Mouse (Mus musculus): Measurements from ENCODE around the gene Akap3. TPM values are rescaled to one million over a fixed set of nuclear protein-coding genes. Genes with fewer than 3 reads are reported as not detected.

The Akap3 gene
- 0.08 TPM in 1 of 2 replicates, not detected in the other for polyA plus RNA-seq (2016; fragmentation: Nextera tagmentation; extraction: Ambion mirVana)

DNA sequence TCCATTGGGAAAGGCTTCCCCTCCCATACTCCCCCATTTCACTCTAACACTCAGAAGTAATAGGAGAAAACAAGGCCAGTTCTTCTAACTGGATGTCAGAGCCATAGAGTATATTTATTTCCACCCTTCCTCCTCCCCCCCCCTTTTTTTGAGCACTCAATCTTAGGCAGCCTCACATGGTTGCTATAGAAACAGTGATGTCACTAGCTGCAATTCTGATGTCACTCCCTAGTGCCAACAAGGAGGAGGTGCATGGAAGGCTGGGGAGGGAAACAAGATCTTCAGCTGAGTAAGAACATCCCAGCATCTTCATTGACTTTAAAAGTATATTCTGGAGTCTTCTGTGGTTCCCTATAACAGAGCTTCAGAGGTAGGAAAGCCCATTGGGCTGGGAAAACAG is at the start of gene Akap3:
Gene Akap3 (plus strand): TSS at position 218 of the 400 bp plus-strand sequence.
- ATAC-seq (ENCODE audit: insufficient number of reproducible peaks, insufficient read depth, low FRiP score, low TSS enrichment) = no peak
- peaks cover 9% of the 10 kb centered on the region for H3K4me1 ChIP-seq
- no peaks in the 10 kb centered on the region for H3K9me3 ChIP-seq
- no peaks in the 10 kb centered on the region for H3K36me3 ChIP-seq
- H3K27me3 ChIP-seq = no peaks in the 10 kb centered on the region
- H3K9ac ChIP-seq = no peak within 1 kb of the TSS
- H3K27ac ChIP-seq = no peak within 1 kb of the TSS
- H3K4me3 ChIP-seq = no peak within 1 kb of the TSS
- H3K4me2 ChIP-seq (replicated peaks) = no peak within 1 kb of the TSS

DNA sequence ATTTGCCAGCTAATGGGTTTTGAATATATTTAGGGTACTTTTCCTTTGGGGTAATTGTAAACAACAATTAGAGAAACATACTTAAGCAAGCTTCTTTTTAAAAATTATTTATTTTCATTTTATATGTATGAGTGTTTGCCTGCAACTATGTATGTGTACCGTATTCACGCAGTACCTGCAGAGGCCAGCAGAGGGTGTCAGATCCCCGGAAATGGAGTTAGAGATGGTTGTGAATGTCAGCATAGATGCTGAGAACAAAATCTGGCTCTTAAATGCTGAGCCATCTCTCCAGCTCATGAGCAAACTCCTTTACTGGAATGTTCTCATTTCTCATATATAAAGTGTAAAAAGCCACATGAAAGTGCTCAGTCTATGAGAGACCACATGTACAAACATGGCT is 46.1 kb upstream of the Akap3 start:
- Histone ChIP-seq H3K9me3 (no peaks in the 10 kb centered on the region), H3K4me1 (no peaks in the 10 kb centered on the region), H3K27me3 (no peaks in the 10 kb centered on the region), H3K4me2 (replicated peaks) (no peak overlapping the region), H3K36me3 (no peaks in the 10 kb centered on the region), H3K27ac (no peak overlapping the region), H3K4me3 (no peak overlapping the region), H3K9ac (no peak overlapping the region)
- 85% methylated on average over 3 of the region's 3 CpGs for WGBS
- no peak for ATAC-seq (ENCODE audit: insufficient number of reproducible peaks, insufficient read depth, low FRiP score, low TSS enrichment)

DNA sequence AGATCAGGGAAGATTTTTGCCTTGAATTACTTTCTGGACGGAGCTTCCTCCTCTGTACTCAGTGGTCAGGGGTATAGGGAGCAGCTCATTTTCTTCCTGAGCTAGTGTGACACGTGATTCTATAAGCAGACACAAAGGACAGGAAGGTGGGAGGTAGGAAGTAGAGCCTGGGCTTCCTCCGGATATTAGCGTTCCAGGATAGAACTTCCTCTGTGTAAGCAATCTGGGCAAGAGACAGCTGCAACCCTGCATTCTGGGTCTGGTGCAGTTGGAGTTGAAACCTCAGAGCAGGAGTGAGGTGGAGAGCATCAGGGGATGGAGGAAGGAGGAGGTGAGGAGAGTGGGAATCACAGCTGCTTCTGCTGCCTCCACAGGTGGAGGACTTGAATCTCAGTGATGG is 44.8 kb upstream of the Akap3 start:
- WGBS = 66% methylated on average over 4 of the region's 4 CpGs
- Histone ChIP-seq H3K4me2 (replicated peaks) (no peak overlapping the region), H3K36me3 (no peaks in the 10 kb centered on the region), H3K27ac (no peak overlapping the region), H3K9me3 (no peaks in the 10 kb centered on the region), H3K4me3 (no peak overlapping the region), H3K9ac (no peak overlapping the region), H3K27me3 (no peaks in the 10 kb centered on the region), H3K4me1 (no peaks in the 10 kb centered on the region)
- no peak for ATAC-seq (ENCODE audit: insufficient number of reproducible peaks, insufficient read depth, low FRiP score, low TSS enrichment)

DNA sequence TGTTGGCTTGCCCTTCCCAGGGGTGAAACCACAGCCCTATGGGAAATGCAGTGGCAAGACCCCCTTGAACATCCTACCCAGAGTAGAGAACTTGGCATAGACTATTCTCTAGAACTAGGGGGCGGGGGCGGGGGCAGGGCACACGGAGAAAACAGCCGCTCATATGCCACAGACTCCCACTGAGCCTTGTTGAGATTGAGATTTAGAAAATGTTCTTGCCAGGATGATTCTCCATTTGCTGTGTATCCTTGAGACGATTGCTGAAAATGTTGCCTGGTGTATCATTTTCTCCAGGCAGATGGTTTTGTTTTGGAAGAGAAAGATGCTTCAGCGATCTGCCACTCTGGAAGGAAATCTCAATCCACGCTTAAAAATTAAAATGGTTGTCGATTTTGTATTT is 44.3 kb upstream of the Akap3 start:
- Histone ChIP-seq H3K4me2 (replicated peaks) (no peak overlapping the region), H3K9me3 (no peaks in the 10 kb centered on the region), H3K4me1 (no peaks in the 10 kb centered on the region), H3K27me3 (no peaks in the 10 kb centered on the region), H3K36me3 (no peaks in the 10 kb centered on the region), H3K4me3 (no peak overlapping the region), H3K9ac (no peak overlapping the region), H3K27ac (no peak overlapping the region)
- ATAC-seq (ENCODE audit: insufficient number of reproducible peaks, insufficient read depth, low FRiP score, low TSS enrichment) = no peak
- 85% methylated on average over 8 of the region's 8 CpGs for WGBS

DNA sequence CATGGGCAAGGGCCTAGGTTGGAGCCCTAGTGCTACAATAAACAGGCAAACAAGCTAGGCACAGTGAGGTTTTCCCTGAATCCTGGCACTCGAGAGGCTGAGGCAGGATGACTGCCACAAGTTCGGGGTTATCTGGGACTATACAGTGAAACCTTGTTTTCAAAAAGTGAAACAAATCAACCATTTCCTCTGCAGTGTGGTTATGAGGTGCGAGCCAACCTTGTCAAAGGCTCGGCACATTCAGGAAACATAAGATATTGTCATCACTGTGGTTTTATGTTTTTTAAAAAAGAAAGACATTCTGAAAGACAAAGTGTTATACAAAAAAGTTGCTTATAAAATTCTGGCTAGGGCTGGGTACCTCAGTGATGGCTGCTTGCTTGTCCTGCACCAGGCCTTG is 41.4 kb upstream of the Akap3 start:
- H3K36me3 ChIP-seq = no peaks in the 10 kb centered on the region
- no peaks in the 10 kb centered on the region for H3K27me3 ChIP-seq
- no peak overlapping the region for H3K9ac ChIP-seq
- WGBS = 84% methylated on average over 4 of the region's 4 CpGs
- no peak for ATAC-seq (ENCODE audit: insufficient number of reproducible peaks, insufficient read depth, low FRiP score, low TSS enrichment)
- no peaks in the 10 kb centered on the region for H3K9me3 ChIP-seq
- H3K27ac ChIP-seq = no peak overlapping the region
- H3K4me2 ChIP-seq (replicated peaks) = no peak overlapping the region
- no peak overlapping the region for H3K4me3 ChIP-seq
- no peaks in the 10 kb centered on the region for H3K4me1 ChIP-seq

DNA sequence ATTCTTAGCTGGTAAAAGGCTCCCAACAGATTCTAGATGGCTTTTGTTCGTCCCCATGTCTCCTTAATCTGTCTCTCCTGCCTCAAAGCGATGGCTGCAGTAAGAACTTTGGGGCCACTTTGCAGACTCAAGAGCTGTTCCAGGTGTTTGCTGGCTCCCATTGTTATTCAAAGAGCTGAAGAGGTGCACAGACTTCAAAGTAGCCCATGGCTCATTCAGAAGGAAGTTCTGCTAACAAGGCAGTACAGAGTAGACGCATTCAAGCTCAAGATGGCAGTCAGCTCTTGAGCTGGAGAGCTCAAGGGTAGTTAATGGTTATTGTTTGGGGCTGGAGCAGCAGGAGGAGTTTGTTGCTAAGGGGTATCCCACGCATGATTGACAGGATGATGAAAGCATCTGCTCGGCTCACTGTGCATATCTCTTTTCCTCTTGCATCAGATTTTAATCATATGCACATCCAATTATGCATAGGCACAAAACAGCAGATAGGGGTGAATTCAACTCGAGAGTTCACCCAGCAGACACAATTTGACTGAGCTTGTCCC is 37.6 kb upstream of the Akap3 start:
- WGBS = 69% methylated on average over 6 of the region's 6 CpGs
- no peak for ATAC-seq (ENCODE audit: insufficient number of reproducible peaks, insufficient read depth, low FRiP score, low TSS enrichment)
- Histone ChIP-seq H3K27me3 (no peaks in the 10 kb centered on the region), H3K4me1 (no peaks in the 10 kb centered on the region), H3K4me2 (replicated peaks) (no peak overlapping the region), H3K9ac (no peak overlapping the region), H3K4me3 (no peak overlapping the region), H3K9me3 (no peaks in the 10 kb centered on the region), H3K27ac (no peak overlapping the region), H3K36me3 (peaks cover 10% of the 10 kb centered on the region)

DNA sequence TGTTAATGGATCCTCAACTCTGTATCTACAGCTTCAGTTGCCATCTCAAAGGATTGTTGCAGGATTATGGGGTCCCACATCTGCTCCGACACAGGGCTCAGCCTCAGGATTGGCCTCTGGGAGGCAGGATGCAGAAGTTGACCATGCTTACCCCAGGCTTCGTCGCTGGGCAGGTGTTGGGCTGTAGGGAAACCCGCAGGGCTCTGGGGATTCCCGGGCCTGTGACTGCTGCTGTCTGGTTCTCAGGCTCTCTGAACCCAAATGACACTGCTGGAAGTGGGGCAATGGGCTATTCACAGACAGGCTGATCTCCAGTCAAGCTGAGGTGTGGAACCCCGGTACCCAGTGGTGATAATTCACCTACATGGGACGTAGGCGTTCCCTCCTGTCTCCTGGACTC is 36.6 kb upstream of the Akap3 start:
- Histone ChIP-seq H3K9me3 (no peaks in the 10 kb centered on the region), H3K4me3 (no peak overlapping the region), H3K4me1 (no peaks in the 10 kb centered on the region), H3K9ac (no peak overlapping the region), H3K4me2 (replicated peaks) (no peak overlapping the region), H3K27ac (no peak overlapping the region), H3K27me3 (no peaks in the 10 kb centered on the region), H3K36me3 (peaks cover 20% of the 10 kb centered on the region)
- no peak for ATAC-seq (ENCODE audit: insufficient number of reproducible peaks, insufficient read depth, low FRiP score, low TSS enrichment)
- WGBS = 88% methylated on average over 8 of the region's 8 CpGs

DNA sequence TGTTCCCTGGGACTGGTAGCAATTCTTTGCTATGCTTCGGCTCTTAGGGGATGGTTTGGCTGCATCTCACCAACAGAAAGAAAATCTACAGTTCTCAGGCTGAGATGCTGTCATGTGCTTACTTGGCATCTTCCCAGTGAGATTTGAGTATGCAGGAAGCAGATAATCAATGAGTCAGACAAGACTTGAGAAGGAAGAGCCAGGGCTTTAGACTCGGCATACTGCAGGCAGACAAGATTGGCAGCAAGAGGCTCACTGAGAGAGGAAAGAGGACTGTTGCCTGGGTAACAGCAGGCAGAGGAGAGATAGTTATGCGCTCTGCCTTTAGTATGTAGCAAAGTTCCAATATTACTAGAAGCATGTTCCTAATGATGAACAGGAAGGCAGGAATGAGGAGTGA is 29.8 kb upstream of the Akap3 start:
- no peaks in the 10 kb centered on the region for H3K4me1 ChIP-seq
- ATAC-seq (ENCODE audit: insufficient number of reproducible peaks, insufficient read depth, low FRiP score, low TSS enrichment) = no peak
- no peak overlapping the region for H3K9ac ChIP-seq
- 87% methylated on average over 3 of the region's 3 CpGs for WGBS
- H3K27me3 ChIP-seq = no peaks in the 10 kb centered on the region
- H3K4me2 ChIP-seq (replicated peaks) = no peak overlapping the region
- peaks cover 83% of the 10 kb centered on the region for H3K36me3 ChIP-seq
- no peaks in the 10 kb centered on the region for H3K9me3 ChIP-seq
- H3K27ac ChIP-seq = no peak overlapping the region
- H3K4me3 ChIP-seq = no peak overlapping the region

DNA sequence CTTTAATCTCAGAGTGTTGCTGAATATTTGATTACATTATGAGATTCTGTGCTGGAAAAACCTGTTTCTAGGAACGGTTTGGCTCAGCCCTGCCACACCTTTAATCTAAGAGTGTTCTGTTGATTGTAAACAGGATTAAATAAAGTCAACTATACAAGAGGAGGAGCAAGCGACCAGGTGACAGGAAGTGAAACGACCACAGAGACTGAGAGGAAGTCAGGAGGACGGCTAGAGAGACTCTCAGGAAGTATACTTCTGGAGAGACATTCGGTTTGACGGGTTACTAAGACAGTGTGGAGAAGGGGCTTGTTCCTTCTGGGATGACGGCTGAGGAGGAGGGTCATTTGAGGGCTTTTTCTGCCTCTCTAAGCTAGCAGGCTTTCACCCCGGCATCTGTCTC is 16.3 kb upstream of the Akap3 start:
- no peak overlapping the region for H3K4me2 ChIP-seq (replicated peaks)
- H3K4me3 ChIP-seq = no peak overlapping the region
- WGBS = 85% methylated on average over 8 of the region's 8 CpGs
- H3K4me1 ChIP-seq = no peaks in the 10 kb centered on the region
- no peaks in the 10 kb centered on the region for H3K27me3 ChIP-seq
- no peaks in the 10 kb centered on the region for H3K9me3 ChIP-seq
- no peak overlapping the region for H3K27ac ChIP-seq
- ATAC-seq (ENCODE audit: insufficient number of reproducible peaks, insufficient read depth, low FRiP score, low TSS enrichment) = no peak
- H3K9ac ChIP-seq = no peak overlapping the region
- H3K36me3 ChIP-seq = peaks cover 89% of the 10 kb centered on the region

DNA sequence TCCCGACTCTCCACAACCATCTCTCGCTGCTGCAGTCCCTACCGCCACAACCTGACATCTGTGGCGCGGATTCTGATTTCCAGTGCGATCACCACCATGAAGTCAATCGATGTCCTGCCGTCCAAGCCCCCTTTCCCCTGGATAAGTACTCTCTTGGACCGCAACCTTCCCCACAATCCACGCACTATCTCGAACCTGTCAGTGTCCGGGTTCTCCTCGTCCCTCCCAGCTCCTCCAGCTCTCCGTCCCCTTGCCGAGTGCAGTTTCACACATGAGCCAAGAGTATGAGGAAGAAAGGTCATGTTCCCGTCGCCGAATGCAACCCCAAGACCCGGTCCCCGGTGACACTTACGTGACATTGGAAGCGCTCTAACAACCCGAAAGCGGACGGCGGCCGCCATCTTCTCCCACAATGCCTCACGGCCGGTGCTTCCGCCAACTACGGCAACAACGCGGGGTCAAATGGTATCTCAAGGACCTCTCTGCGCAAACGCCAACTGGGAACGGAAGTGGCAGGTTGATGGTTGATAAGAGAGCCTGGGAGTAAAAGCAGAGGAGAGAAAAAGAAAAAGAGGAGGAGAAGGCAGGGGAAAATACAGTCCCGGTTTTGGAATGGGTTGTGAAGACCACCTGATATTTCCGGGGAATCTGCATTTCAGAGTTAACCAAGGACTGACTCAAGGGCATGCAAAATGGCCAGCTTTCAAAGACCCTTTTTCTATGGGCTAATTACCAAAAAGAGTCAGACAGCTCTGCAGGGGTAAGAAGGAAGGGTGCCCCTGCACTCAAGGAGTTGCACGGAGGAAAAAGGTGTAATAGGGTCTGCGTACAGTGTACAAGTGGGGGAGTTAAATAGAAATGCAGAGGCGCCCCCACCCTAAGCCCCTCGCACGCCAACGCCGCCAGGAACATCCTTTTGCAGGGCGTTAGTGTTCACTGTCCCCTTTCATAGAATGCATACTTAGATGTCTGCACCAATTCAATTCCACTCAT is 3.9 kb upstream of the Akap3 start, which contains the start of gene Ndufa9:
Gene Ndufa9 (minus strand): TSS at position 425 of the 993 bp plus-strand sequence.
- Histone ChIP-seq H3K9me3 (no peaks in the 10 kb centered on the region), H3K9ac (peak within 1 kb of the TSS; percentile 87), H3K27me3 (no peaks in the 10 kb centered on the region), H3K4me1 (peaks cover 14% of the 10 kb centered on the region), H3K4me3 (peak within 1 kb of the TSS; percentile 87), H3K4me2 (replicated peaks) (peak within 1 kb of the TSS; percentile 72), H3K36me3 (peaks cover 6% of the 10 kb centered on the region; the same call in 1 of the 2 replicates), H3K27ac (no peak within 1 kb of the TSS)
- 0 out of 2 replicates have a peak, but pooled peaks have one; percentile 67 for ATAC-seq (ENCODE audit: insufficient number of reproducible peaks, insufficient read depth, low FRiP score, low TSS enrichment)
- 8% methylated on average over 46 of the region's 46 CpGs for WGBS

DNA sequence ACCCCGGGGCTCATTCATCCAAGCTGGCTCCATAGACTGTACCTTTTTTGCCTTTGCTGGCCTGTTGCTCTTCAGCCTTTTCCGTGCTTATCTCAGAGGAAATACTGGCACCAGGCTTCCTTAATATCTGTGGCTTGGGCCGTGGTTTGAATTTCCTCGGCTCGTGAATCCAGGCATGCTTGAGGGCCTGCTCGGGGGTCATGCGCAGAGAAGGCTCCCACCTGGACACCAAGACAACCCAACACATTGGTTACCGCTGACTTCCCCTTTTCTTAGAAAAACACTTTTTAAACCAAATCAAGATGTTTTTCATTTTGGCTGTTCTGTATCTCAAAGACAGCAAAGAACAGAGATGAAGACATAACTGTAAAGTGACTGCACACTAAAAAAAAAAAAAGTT is 24.2 kb downstream of the Akap3 start:
- 78% methylated on average over 8 of the region's 8 CpGs for WGBS
- H3K9ac ChIP-seq = no peak overlapping the region
- no peaks in the 10 kb centered on the region for H3K36me3 ChIP-seq
- no peak overlapping the region for H3K4me2 ChIP-seq (replicated peaks)
- no peak overlapping the region for H3K27ac ChIP-seq
- H3K4me3 ChIP-seq = no peak overlapping the region
- no peaks in the 10 kb centered on the region for H3K27me3 ChIP-seq
- no peaks in the 10 kb centered on the region for H3K4me1 ChIP-seq
- no peak for ATAC-seq (ENCODE audit: insufficient number of reproducible peaks, insufficient read depth, low FRiP score, low TSS enrichment)
- H3K9me3 ChIP-seq = no peaks in the 10 kb centered on the region

DNA sequence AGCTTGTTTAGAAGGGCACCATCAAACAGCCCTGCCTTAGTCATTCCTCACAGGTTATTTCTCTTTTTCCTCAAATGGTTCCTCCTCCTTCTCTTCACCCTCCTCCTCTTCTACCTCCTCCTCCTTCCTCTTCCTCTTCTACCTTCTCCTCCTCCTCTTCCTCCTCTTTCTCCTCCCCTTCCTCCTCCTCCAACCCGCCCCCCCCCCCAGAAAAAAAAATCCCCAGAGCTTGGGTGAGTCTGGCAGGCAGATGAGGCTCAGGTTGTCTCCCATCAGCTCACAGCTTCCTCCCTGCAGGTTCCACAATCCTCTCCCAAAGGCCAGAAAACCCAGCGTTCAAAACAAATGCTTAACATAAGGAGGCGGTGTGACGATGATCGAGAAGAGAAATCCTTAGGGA is 54.5 kb downstream of the Akap3 start:
- Histone ChIP-seq H3K27me3 (no peaks in the 10 kb centered on the region), H3K27ac (no peak overlapping the region), H3K36me3 (no peaks in the 10 kb centered on the region), H3K9ac (no peak overlapping the region), H3K9me3 (no peaks in the 10 kb centered on the region), H3K4me2 (replicated peaks) (no peak overlapping the region), H3K4me1 (no peaks in the 10 kb centered on the region), H3K4me3 (no peak overlapping the region)
- WGBS = 59% methylated on average over 5 of the region's 5 CpGs
- no peak for ATAC-seq (ENCODE audit: insufficient number of reproducible peaks, insufficient read depth, low FRiP score, low TSS enrichment)
